Mouse (Mus musculus): ENCODE results near the gene Mturn.

Gene Mturn

GRCm38 (mm10) chr6:54731726-54732125 lies 50.3 kb downstream of the Mturn start:
- DNase-seq, result no peak

GRCm38 (mm10) chr6:54732721-54733120 lies 51.3 kb downstream of the Mturn start:
- DNase-seq, result no peak

GRCm38 (mm10) chr6:54736126-54736525 lies 54.7 kb downstream of the Mturn start:
- DNase-seq, result no peak

- DNase-seq, result no peak
These were observed 55.8 kb downstream of the Mturn start for GRCm38 (mm10) chr6:54737255-54737654.

- DNase-seq, result no peak
These were observed 56.3 kb downstream of the Mturn start for GRCm38 (mm10) chr6:54737684-54738083.

GRCm38 (mm10) chr6:54749056-54749455 lies 67.6 kb downstream of the Mturn start:
- no peak for DNase-seq

GRCm38 (mm10) chr6:54751621-54752020 lies 70.2 kb downstream of the Mturn start:
- DNase-seq, result no peak

GRCm38 (mm10) chr6:54752076-54752475 lies 70.7 kb downstream of the Mturn start:
- no peak for DNase-seq
